Mouse (Mus musculus) right cerebral cortex, postnatal 4 days (tissue): ENCODE measurements at regions not wholly inside any gene's neighbourhood (a gene's known extent, or its start where the extent isn't known, plus 50 kb on each side); places are given as distances from the start of the nearest gene placed in this dataset.

Source experiments
- DNase-seq: peaks from one replicate; pipeline ENCODE4 v3.0.0-alpha.2; 2022

- no peak for DNase-seq
Observed at GRCm38 (mm10) chr14:33865746-33866145, 57.6 kb upstream of the Gdf10 start.

GRCm38 (mm10) chr14:33867674-33868073 lies 55.7 kb upstream of the Gdf10 start:
- DNase-seq = no peak
